30 mouse cellular contexts compared by ENCODE assay signal in the genomic region with DNA sequence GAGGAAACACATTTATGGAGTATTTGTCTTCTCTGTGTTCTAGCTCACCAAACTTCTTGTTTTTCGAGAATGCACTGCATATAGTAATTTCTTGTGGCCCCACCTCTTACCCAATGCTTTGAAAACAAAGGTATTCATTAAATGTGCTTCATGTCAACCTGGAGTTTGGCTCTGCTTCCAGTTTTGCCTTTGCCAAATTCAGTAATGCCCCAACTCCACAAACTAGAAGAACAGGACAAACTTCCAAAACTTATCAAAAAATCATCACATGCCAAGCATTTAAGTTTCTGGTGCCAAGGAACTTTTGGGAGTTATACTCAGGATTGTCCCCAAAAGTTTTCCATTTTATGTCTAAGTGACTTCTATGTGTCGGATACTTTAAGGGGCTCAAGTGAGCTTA.
"Had no signal": no experiment of that assay in that cellular context is flagged by ENCODE, and none has a peak within 500 bp of the region (broad histone marks: within the 10 kb centered on the region; RNA-seq: fewer than 3 reads in every experiment).

No protein-coding gene starts in this region.

- ATAC-seq: liver, postnatal 0 days; lung, postnatal 0 days; midbrain, embryonic 13.5 days; midbrain, embryonic 15.5 days; midbrain, embryonic 16.5 days had no signal

- H3K36me3 ChIP-seq: limb, embryonic 10.5 days; limb, embryonic 12.5 days; limb, embryonic 13.5 days; limb, embryonic 15.5 days; liver, embryonic 13.5 days; liver, embryonic 15.5 days; lung, embryonic 15.5 days; midbrain, embryonic 10.5 days; midbrain, embryonic 12.5 days; midbrain, embryonic 13.5 days; midbrain, embryonic 15.5 days; neural tube, embryonic 12.5 days had no signal

- H3K4me3 ChIP-seq: limb, embryonic 10.5 days; limb, embryonic 12.5 days; limb, embryonic 13.5 days; limb, embryonic 15.5 days; liver, embryonic 13.5 days; liver, embryonic 15.5 days; lung, embryonic 15.5 days; megakaryocyte, embryonic 14.5 days; midbrain, embryonic 10.5 days; midbrain, embryonic 12.5 days; midbrain, embryonic 13.5 days; midbrain, embryonic 15.5 days; myocyte; neural tube, embryonic 12.5 days had no signal

- H3K4me2 ChIP-seq: limb, embryonic 12.5 days; limb, embryonic 13.5 days; limb, embryonic 15.5 days; liver, embryonic 11.5 days; liver, embryonic 13.5 days; liver, embryonic 15.5 days; lung, embryonic 14.5 days; lung, embryonic 15.5 days; midbrain, embryonic 11.5 days; midbrain, embryonic 12.5 days; midbrain, embryonic 13.5 days; midbrain, embryonic 15.5 days; neural tube, embryonic 12.5 days had no signal

- DNase-seq: left cerebral cortex, postnatal 4 days; liver; liver, embryonic 13.5 days; liver, postnatal 0 days; lung, adult 18-20 months; lung, adult 2 months; lung, postnatal 10 days; lung, postnatal 36 days; lung, postnatal 4 days; midbrain, embryonic 14.5 days had no signal

- H3K27me3 ChIP-seq: limb, embryonic 12.5 days; limb, embryonic 13.5 days; limb, embryonic 15.5 days; liver, embryonic 13.5 days; liver, embryonic 15.5 days; lung, embryonic 15.5 days; midbrain, embryonic 12.5 days; midbrain, embryonic 13.5 days; midbrain, embryonic 15.5 days; neural tube, embryonic 12.5 days had no signal

- H3K27ac ChIP-seq: limb, embryonic 10.5 days; limb, embryonic 12.5 days; limb, embryonic 13.5 days; limb, embryonic 15.5 days; liver, embryonic 13.5 days; liver, embryonic 14.5 days; liver, embryonic 15.5 days; lung, embryonic 15.5 days; macrophage; midbrain, embryonic 10.5 days; midbrain, embryonic 12.5 days; midbrain, embryonic 13.5 days; midbrain, embryonic 15.5 days; neural tube, embryonic 12.5 days had no signal

- H3K9me3 ChIP-seq: limb, embryonic 10.5 days; limb, embryonic 13.5 days; limb, embryonic 15.5 days; liver, embryonic 13.5 days; liver, embryonic 15.5 days; lung, embryonic 15.5 days; midbrain, embryonic 10.5 days; midbrain, embryonic 12.5 days; midbrain, embryonic 13.5 days; midbrain, embryonic 15.5 days; neural tube, embryonic 12.5 days had no signal

- H3K4me1 ChIP-seq: limb, embryonic 10.5 days; limb, embryonic 12.5 days; limb, embryonic 13.5 days; limb, embryonic 15.5 days; liver, embryonic 13.5 days; liver, embryonic 15.5 days; megakaryocyte, embryonic 14.5 days; midbrain, embryonic 10.5 days; midbrain, embryonic 12.5 days; midbrain, embryonic 13.5 days; midbrain, embryonic 15.5 days; neural tube, embryonic 12.5 days had no signal

- H3K9ac ChIP-seq: limb, embryonic 12.5 days; limb, embryonic 13.5 days; limb, embryonic 15.5 days; liver, embryonic 13.5 days; liver, embryonic 14.5 days; liver, embryonic 15.5 days; liver, postnatal 0 days; lung, embryonic 14.5 days; lung, embryonic 15.5 days; midbrain, embryonic 12.5 days; midbrain, embryonic 13.5 days; midbrain, embryonic 15.5 days; neural tube, embryonic 12.5 days had no signal
